Mouse (Mus musculus) right cerebral cortex, postnatal 4 days (tissue): Measurements from ENCODE around the gene Crybg2.

Source experiments
- DNase-seq: peaks from one replicate; pipeline ENCODE4 v3.0.0-alpha.2; 2022

Crybg2 gene

GRCm38 (mm10) chr4:134123147-134123546, 62.5 kb downstream of the Crybg2 start:
- no peak for DNase-seq

GRCm38 (mm10) chr4:134123680-134124551, 63.3 kb downstream of the Crybg2 start:
- DNase-seq, result peak; percentile 53

- no peak for DNase-seq
Observed at GRCm38 (mm10) chr4:134125383-134126060, 64.9 kb downstream of the Crybg2 start.

GRCm38 (mm10) chr4:134126300-134127120, 65.9 kb downstream of the Crybg2 start:
- no peak for DNase-seq

- no peak for DNase-seq
Observed at GRCm38 (mm10) chr4:134127121-134127455, 66.5 kb downstream of the Crybg2 start.

- no peak for DNase-seq
Observed at GRCm38 (mm10) chr4:134127793-134128192, 67.2 kb downstream of the Crybg2 start.

GRCm38 (mm10) chr4:134128221-134128982, 67.8 kb downstream of the Crybg2 start, which contains the start of gene Sh3bgrl3:
Gene Sh3bgrl3, minus strand, starts transcription at chr4:134128789.
- peak; percentile 85 for DNase-seq

- DNase-seq, result no peak
Observed at GRCm38 (mm10) chr4:134128983-134129362, 68.4 kb downstream of the Crybg2 start.

- DNase-seq, result no peak
Observed at GRCm38 (mm10) chr4:134129482-134129881, 68.9 kb downstream of the Crybg2 start.

- no peak for DNase-seq
Observed at GRCm38 (mm10) chr4:134132117-134132516, 71.5 kb downstream of the Crybg2 start.

- no peak for DNase-seq
Observed at GRCm38 (mm10) chr4:134132519-134133095, 72.0 kb downstream of the Crybg2 start.

- no peak for DNase-seq
Observed at GRCm38 (mm10) chr4:134136280-134136926, 75.8 kb downstream of the Crybg2 start.

- no peak for DNase-seq
Observed at GRCm38 (mm10) chr4:134138857-134139256, 78.2 kb downstream of the Crybg2 start.
